Mouse (Mus musculus) urinary bladder, postnatal 36 days (tissue): ENCODE measurements at regions not wholly inside any gene's neighbourhood (a gene's known extent, or its start where the extent isn't known, plus 50 kb on each side); places are given as distances from the start of the nearest gene placed in this dataset.
A peak's percentile ranks its signal among the peaks of the same experiment; 100 is the strongest.

Experiments
- DNase-seq, 2 experiments: peaks; one replicate each; pipeline ENCODE4 v3.0.0; 2022; ENCODE audit warnings: low spot score in 2 of 2, mixed read lengths in 1 of 2

- DNase-seq: no peak
These were observed 104.7 kb upstream of the Syndig1 start for GRCm38 (mm10) chr2:149724279-149724678.

- DNase-seq: no peak
These were observed 103.1 kb upstream of the Syndig1 start for GRCm38 (mm10) chr2:149725932-149726331.

- no peak for DNase-seq
These were observed 91.2 kb upstream of the Syndig1 start for GRCm38 (mm10) chr2:149737837-149738236.

DNA sequence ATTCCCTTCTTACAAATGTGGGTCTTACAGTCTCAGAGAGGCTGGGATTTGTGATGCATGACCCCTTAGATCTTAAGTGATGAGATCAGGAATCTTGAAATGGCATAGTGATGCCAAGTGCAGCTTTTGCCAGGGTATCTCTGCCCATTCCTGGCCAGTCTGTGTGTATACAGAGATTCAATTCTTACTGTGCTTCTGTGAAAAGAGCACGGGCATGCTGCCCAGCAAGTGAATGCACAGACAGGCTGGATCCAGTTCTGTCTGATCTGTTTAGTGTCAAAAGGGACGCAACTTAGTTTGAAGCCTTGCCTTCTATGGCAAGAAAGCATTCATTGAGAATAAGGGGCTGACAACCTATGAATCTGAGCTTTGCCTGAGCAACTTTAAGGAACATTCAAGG lies 89.1 kb upstream of the Syndig1 start:
- no peak for DNase-seq

DNA sequence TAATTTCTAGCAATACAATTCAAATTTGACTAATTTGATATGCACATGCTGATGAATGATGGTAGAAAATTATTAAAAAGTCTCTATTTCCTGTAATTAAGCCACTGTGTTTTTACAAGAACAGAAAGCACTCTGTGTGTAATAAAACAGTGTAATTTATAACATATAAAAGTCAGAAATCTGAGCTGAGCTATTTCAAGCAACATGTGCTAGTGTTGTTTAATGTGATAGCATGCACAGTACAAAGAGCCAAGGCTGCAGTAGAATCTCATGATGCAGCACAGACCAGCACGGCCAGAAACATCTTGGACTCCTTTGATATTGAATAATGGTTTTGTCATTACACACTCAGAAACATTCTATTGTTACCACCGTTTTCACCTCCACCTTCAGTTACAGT lies 86.3 kb upstream of the Syndig1 start:
- DNase-seq: no peak

DNA sequence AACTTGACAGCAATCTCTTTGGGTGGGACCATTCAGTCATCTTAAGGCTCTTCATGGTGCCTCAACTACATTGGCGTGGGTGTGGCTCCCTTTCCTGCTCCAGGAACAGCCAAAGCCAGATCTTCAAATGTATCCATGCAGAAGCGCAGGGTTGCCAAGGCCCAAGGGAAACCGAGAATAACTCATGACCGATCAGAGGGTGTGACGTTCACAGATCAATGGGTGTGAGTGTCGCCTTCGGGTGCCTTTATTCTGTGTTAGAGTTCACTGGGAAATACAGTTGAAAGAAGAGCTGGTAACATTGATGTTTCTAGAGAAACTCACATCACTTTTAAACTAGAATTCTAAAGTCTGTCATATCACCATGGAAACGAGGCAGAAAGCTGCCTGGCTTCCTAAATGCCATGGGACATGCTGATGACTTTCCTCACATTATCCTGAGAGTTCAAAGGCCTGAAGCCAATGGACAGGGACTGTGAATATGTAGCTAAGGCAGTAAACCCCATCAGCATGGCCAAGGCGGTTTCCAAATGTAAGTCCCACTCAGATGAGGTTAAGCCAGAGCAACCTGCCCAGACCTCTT lies 80.7 kb upstream of the Syndig1 start:
- DNase-seq: no peak

DNA sequence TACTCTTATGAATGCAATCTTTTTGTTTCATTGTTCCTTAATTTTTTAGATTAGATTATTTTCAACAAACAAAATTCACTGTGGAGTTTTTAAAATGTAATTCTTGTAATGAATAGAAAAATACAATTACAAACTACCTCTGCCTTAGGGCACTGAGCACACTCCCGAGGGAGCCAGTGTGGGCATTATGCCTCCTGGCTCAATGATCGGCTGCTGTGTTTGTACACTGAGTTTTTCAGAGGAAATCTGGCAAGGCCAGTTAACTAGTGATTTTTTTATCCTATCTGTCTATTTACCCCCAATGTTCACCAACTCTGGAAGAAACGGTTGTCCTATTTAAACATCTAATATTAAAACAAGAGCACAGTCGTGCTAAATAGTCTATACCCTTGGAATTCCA lies 69.9 kb upstream of the Syndig1 start:
- DNase-seq: peak in 1 of 2 experiments; percentile 29

DNA sequence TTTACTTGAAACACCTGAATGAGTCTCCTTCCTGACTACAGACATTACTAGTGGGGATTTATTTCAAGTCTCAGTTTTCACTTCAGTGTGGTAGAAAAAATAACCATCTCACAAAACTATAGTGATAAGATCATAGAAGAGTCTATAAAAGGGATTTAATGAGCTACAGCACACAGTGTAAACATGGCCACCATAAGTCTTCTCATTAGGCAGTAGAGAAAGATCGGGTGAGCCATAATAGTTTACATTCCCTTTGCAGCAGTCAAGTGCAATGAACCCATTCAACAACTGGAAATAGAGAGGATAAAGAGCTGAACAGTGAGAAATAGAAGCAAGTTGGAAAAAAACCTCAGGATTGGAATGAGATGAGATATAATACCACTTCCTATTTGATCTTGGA lies 65.1 kb upstream of the Syndig1 start:
- DNase-seq: no peak

DNA sequence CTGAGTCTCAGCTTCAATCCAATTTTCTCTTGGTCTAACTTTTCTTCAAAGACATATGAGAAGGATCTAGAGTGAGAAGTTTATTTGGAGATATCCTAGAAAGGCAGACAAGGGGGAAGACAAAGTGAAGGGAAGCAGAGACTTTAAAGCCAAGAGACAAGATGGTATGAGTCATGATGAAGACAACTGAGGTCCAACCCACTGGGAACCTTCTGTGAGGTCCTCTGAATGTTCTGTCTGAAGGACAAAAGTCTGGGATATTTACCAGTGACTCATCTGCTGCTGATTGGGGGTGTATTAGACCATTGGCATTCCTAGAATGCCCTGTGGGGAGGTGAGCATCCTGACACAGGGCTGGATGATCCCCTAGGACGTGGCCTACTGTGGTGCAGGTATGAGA lies 61.0 kb upstream of the Syndig1 start:
- no peak for DNase-seq

DNA sequence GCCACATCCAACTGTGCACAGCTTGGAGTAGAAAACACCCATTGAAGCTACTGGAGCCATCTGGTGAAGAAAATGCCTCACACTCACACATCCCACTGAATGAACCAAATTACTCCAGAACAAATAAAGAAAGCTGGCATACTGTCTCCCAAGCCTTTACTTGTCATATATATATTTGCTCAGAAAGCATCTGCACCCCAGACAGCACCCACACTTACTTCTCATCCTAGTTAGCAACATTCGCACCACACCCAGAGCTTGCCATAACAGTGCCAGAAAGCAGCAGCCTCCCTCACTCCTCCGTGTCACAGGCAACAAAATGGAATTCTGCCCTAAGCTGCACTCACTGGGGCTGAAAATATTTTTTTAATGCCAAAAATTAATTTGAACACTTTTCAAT lies 60.5 kb upstream of the Syndig1 start:
- peak in 1 of 2 experiments; percentile 3 for DNase-seq

GRCm38 (mm10) chr2:149777316-149777715 lies 51.7 kb upstream of the Syndig1 start:
- DNase-seq: no peak
